Mouse (Mus musculus) heart, postnatal 0 days (tissue): Measurements from ENCODE around the gene Rims1. TPM values are rescaled to one million over a fixed set of nuclear protein-coding genes. Genes with fewer than 3 reads are reported as not detected.
A peak's percentile ranks its signal among the peaks of the same experiment; 100 is the strongest.

Experiments used
- ATAC-seq: fragments of 200-750 bp; cut with Nextera tagmentation; 2 replicates; pipeline ENCODE4 v1.8.0; 2017; ENCODE audit warnings: low read depth, moderate number of reproducible peaks, moderate library complexity; ENCODE audit not compliant: insufficient read depth
- DNase-seq: peaks from one replicate; pipeline ENCODE4 v3.0.0-alpha.2; 2016; ENCODE audit warnings: low spot score
- H3K27ac ChIP-seq: fragments of 300-500 bp; sonication (generic); 2 replicates; pipeline ENCODE4 v1.5.1; 2014; ENCODE audit warnings: low read depth, mild to moderate bottlenecking
- H3K27me3 ChIP-seq: fragments of 300-500 bp; sonication (generic); 2 replicates; pipeline ENCODE4 v1.6.1; 2014; ENCODE audit warnings: low read length, mixed read lengths; ENCODE audit not compliant: control insufficient read depth, insufficient read depth
- H3K36me3 ChIP-seq: fragments of 300-500 bp; sonication (generic); replicated peaks from 2 replicates; pipeline ENCODE4 v1.6.1; 2014; ENCODE audit warnings: low read length, mixed read lengths; ENCODE audit not compliant: control insufficient read depth, insufficient read depth
- H3K4me1 ChIP-seq: fragments of 300-500 bp; sonication (generic); 2 replicates; pipeline ENCODE4 v1.6.1; 2014; ENCODE audit warnings: antibody characterized with exemption; ENCODE audit not compliant: control insufficient read depth, insufficient read depth
- H3K4me2 ChIP-seq: fragments of 300-500 bp; sonication (generic); 2 replicates; pipeline ENCODE4 v1.6.1; 2014; ENCODE audit warnings: low read depth, mild to moderate bottlenecking, low read length, moderate library complexity
- H3K4me3 ChIP-seq: fragments of 300-500 bp; sonication (generic); 2 replicates; pipeline ENCODE4 v1.5.1; 2014; ENCODE audit warnings: low read depth, low read length
- H3K9ac ChIP-seq: fragments of 300-500 bp; sonication (generic); replicated peaks from 2 replicates; pipeline ENCODE4 v1.6.1; 2014; ENCODE audit warnings: low read depth, low read length, mixed read lengths
- H3K9me3 ChIP-seq: fragments of 300-500 bp; sonication (generic); replicated peaks from 2 replicates; pipeline ENCODE4 v1.6.1; 2016; ENCODE audit warnings: low read length; ENCODE audit not compliant: control insufficient read depth
- CTCF ChIP-seq: IDR thresholded peaks from 2 replicates; pipeline ENCODE4 v1.5.1; 2016; ENCODE audit warnings: antibody characterized with exemption, control low read depth, low read depth
- EP300 ChIP-seq: IDR thresholded peaks from 2 replicates; pipeline ENCODE4 v1.6.1; 2016; ENCODE audit warnings: antibody characterized with exemption, low read depth
- WGBS: fragments of 180-500 bp; shearing (Covaris S2); extraction: QIAGEN DNeasy Blood & Tissue Kit; methylation state at CpG from one replicate; pipeline ENCODE4 v1.1.7; 2014; 5-methylcytosine and 5-hydroxymethylcytosine counted together
- polyA plus RNA-seq: library from polyadenylated mRNA; unstranded; fragments of >200 nt; fragmentation: Nextera tagmentation; extraction: Ambion mirVana; gene quantifications from 2 replicates; pipeline ENCODE4 v1.2.1, GENCODE M21; 2015
- total RNA-seq: library from RNA; depleted of rRNA; stranded (reverse); fragments of >200 nt; gene quantifications from 2 replicates; pipeline ENCODE4 v1.2.3, GENCODE M21; 2014; ENCODE audit warnings: low replicate concordance

The Rims1 gene
- total and polyA plus RNA-seq, 2 experiments from 2014 or later, result 0.59 to 2.6 TPM

- Histone ChIP-seq H3K9me3 (no peaks in the 10 kb centered on the region), H3K27ac (no peak overlapping the region), H3K27me3 (no peaks in the 10 kb centered on the region), H3K36me3 (no peaks in the 10 kb centered on the region), H3K4me1 (0 out of 2 replicates have a peak, but pooled peaks cover 7% of the 10 kb centered on the region), H3K4me2 (no peak overlapping the region), H3K4me3 (no peak overlapping the region), H3K9ac (no peak overlapping the region)
- 46% methylated on average over 3 of the region's 3 CpGs for WGBS
- no peak for TF ChIP-seq CTCF
- no peak for TF ChIP-seq EP300
- DNase-seq (no peak), ATAC-seq (no peak)
These were observed 192.2 kb downstream of the Rims1 start for GRCm38 (mm10) chr1:22613609-22614008.

GRCm38 (mm10) chr1:22604329-22605044 is 201.3 kb downstream of the Rims1 start:
- Histone ChIP-seq H3K27ac (no peak overlapping the region), H3K4me2 (no peak overlapping the region), H3K4me3 (no peak overlapping the region), H3K36me3 (no peaks in the 10 kb centered on the region), H3K4me1 (no peaks in the 10 kb centered on the region), H3K9ac (no peak overlapping the region), H3K27me3 (no peaks in the 10 kb centered on the region), H3K9me3 (no peaks in the 10 kb centered on the region)
- no peak for TF ChIP-seq EP300
- TF ChIP-seq CTCF, result peak; percentile 38
- DNase-seq (no peak), ATAC-seq (no peak)
- 57% methylated on average over 18 of the region's 18 CpGs for WGBS

- no peak overlapping the region for H3K9ac ChIP-seq
- no peak overlapping the region for H3K4me2 ChIP-seq
- TF ChIP-seq EP300 (no peak), CTCF (no peak)
- H3K4me1 ChIP-seq, result no peaks in the 10 kb centered on the region
- H3K27ac ChIP-seq, result no peak overlapping the region
- no peak overlapping the region for H3K4me3 ChIP-seq
- 83% methylated on average over 12 of the region's 12 CpGs for WGBS
- H3K36me3 ChIP-seq, result no peaks in the 10 kb centered on the region
- H3K27me3 ChIP-seq, result no peaks in the 10 kb centered on the region
- ATAC-seq (no peak), DNase-seq (no peak)
- no peaks in the 10 kb centered on the region for H3K9me3 ChIP-seq
These were observed 209.6 kb downstream of the Rims1 start for GRCm38 (mm10) chr1:22596197-22596596.

- H3K9me3 ChIP-seq, result no peaks in the 10 kb centered on the region
- ATAC-seq, result no peak
- TF ChIP-seq CTCF (no peak), EP300 (no peak)
These were observed 211.0 kb downstream of the Rims1 start for GRCm38 (mm10) chr1:22594841-22595240.

GRCm38 (mm10) chr1:22587859-22588383 is 217.9 kb downstream of the Rims1 start:
- no peak for DNase-seq
- no peak overlapping the region for H3K4me3 ChIP-seq
- ATAC-seq, result no peak
- no peak overlapping the region for H3K9ac ChIP-seq
- H3K4me1 ChIP-seq, result no peaks in the 10 kb centered on the region
- H3K9me3 ChIP-seq, result no peaks in the 10 kb centered on the region
- no peaks in the 10 kb centered on the region for H3K27me3 ChIP-seq
- no peak for TF ChIP-seq CTCF
- no peak for TF ChIP-seq EP300
- no peak overlapping the region for H3K4me2 ChIP-seq
- WGBS, result 72% methylated on average over 7 of the region's 7 CpGs
- H3K36me3 ChIP-seq, result no peaks in the 10 kb centered on the region
- no peak overlapping the region for H3K27ac ChIP-seq

More at GRCm38 (mm10) chr1:22594841-22595240, 211.0 kb downstream of the Rims1 start:
- Histone ChIP-seq H3K36me3 (no peaks in the 10 kb centered on the region), H3K4me1 (no peaks in the 10 kb centered on the region), H3K27ac (no peak overlapping the region), H3K4me2 (no peak overlapping the region), H3K4me3 (no peak overlapping the region), H3K9ac (no peak overlapping the region), H3K27me3 (no peaks in the 10 kb centered on the region)
- peak; percentile 13 for DNase-seq
